8 mouse cellular contexts compared by ENCODE assay signal in genomic region chr17:23550856-23551255, GRCm38 (mm10). TPM values are rescaled to one million over a fixed set of nuclear protein-coding genes. Genes with fewer than 3 reads are reported as not detected.
DNase-seq lines count a peak whose midpoint lies in the region; ATAC-seq and TF ChIP-seq lines count a peak whose summit lies in the region.

No protein-coding gene starts in this region.

- ATAC-seq in heart, embryonic 13.5 days (ENCODE audit: extremely low read depth, insufficient number of reproducible peaks, low FRiP score, low TSS enrichment) = no peak
- ATAC-seq in hindbrain, embryonic 13.5 days (ENCODE audit: low FRiP score) = peak; percentile 27
- ATAC-seq in megakaryocyte progenitor cell, adult 5-6 weeks (replicated peaks; ENCODE audit: poor library complexity) = peak; percentile 12

- no peaks in the 10 kb centered on the region for H3K27me3 ChIP-seq in heart, embryonic 13.5 days (replicated peaks)
- H3K27me3 ChIP-seq in C2C12 (ENCODE audit: control insufficient read depth, insufficient read depth, insufficient read length) = no peaks in the 10 kb centered on the region
- H3K27me3 ChIP-seq in hindbrain, embryonic 13.5 days = no peaks in the 10 kb centered on the region

- TF ChIP-seq CTCF in C2C12 (IDR thresholded peaks at IDR 0.05; ENCODE audit: control insufficient read depth, insufficient read depth, insufficient read length) = no peak

- no peaks in the 10 kb centered on the region for H3K79me2 ChIP-seq in C2C12 (ENCODE audit: control insufficient read depth, insufficient read depth)

- H3K9ac ChIP-seq in heart, embryonic 13.5 days = peak overlapping the region; percentile 84
- H3K9ac ChIP-seq in hindbrain, embryonic 13.5 days = peak overlapping the region; percentile 74

- H3K4me2 ChIP-seq in heart, embryonic 13.5 days = peak overlapping the region; percentile 72
- peak overlapping the region; percentile 69 for H3K4me2 ChIP-seq in hindbrain, embryonic 13.5 days

- peak overlapping the region; percentile 59 for H3ac ChIP-seq in C2C12 (ENCODE audit: control insufficient read depth, insufficient read length, low read depth)

- H3K27ac ChIP-seq in heart, embryonic 13.5 days (replicated peaks) = peak overlapping the region; percentile 83
- H3K27ac ChIP-seq in hindbrain, embryonic 13.5 days = peak overlapping the region; percentile 52

- peaks cover 24% of the 10 kb centered on the region for H3K4me1 ChIP-seq in heart, embryonic 13.5 days
- H3K4me1 ChIP-seq in hindbrain, embryonic 13.5 days (replicated peaks) = peaks cover 21% of the 10 kb centered on the region

- DNase-seq in heart, adult 18-20 months = no peak
- DNase-seq in cerebellum, postnatal 14 days = peak; percentile 43 to 53
- no peak for DNase-seq in adrenal gland, postnatal 4 days (ENCODE audit: low spot score in 2 of 2)
- no peak for DNase-seq in adrenal gland, adult (ENCODE audit: inconsistent age in 2 of 2, low spot score in 1 of 2)

- under 1% methylated on average over 15 of the region's 15 CpGs for WGBS in heart, embryonic 13.5 days
- 0% methylated on average over 15 of the region's 15 CpGs for WGBS in hindbrain, embryonic 13.5 days

- H3K9me3 ChIP-seq in heart, embryonic 13.5 days = no peaks in the 10 kb centered on the region
- H3K9me3 ChIP-seq in hindbrain, embryonic 13.5 days = no peaks in the 10 kb centered on the region

- peak overlapping the region; percentile 73 for H3K4me3 ChIP-seq in heart, embryonic 13.5 days
- peak overlapping the region; percentile 39 for H3K4me3 ChIP-seq in C2C12 (ENCODE audit: insufficient read depth, poor library complexity, severe bottlenecking)
- peak overlapping the region; percentile 54 for H3K4me3 ChIP-seq in hindbrain, embryonic 13.5 days

- no peaks in the 10 kb centered on the region for H3K79me3 ChIP-seq in C2C12 (ENCODE audit: low read depth)

- peaks cover 13% of the 10 kb centered on the region for H3K36me3 ChIP-seq in heart, embryonic 13.5 days
- no peaks in the 10 kb centered on the region for H3K36me3 ChIP-seq in C2C12 (ENCODE audit: control insufficient read depth, insufficient read depth)
- peaks cover 13% of the 10 kb centered on the region for H3K36me3 ChIP-seq in hindbrain, embryonic 13.5 days

TF ChIP-seq in C2C12, 6 proteins besides CTCF, POLR2A, EP300 and RAD21:
- no peak for TF ChIP-seq USF1 (IDR thresholded peaks at IDR 0.05; ENCODE audit: low read depth)
- peak; percentile 36 for TF ChIP-seq MAX (IDR thresholded peaks at IDR 0.05)

RNA-seq across cellular contexts. Expression of gene Zfp213, which starts 13.2 kb away (rescaled TPM):
- polyA plus RNA-seq in heart, embryonic 13.5 days (2015; fragmentation: Nextera tagmentation; extraction: Ambion mirVana) = 12.7 and 13.3 TPM in 2 replicates
- 1 to 10 TPM; 6.2 to 7.3 TPM for total RNA-seq in heart, adult 18-20 months (2021)
- 13.0 TPM for polyA plus RNA-seq in C2C12 (2012; fragmentation: generic; extraction: Trizol)
- polyA plus RNA-seq in hindbrain, embryonic 13.5 days (2015; fragmentation: Nextera tagmentation; extraction: Ambion mirVana) = 17.7 and 18.2 TPM in 2 replicates
- 3.6 and 5.3 TPM in 2 replicates for total RNA-seq in megakaryocyte progenitor cell, adult 5-6 weeks (2015)
- total RNA-seq in megakaryocyte progenitor cell, adult 5-6 weeks (2017) = 6.5 and 9.2 TPM in 2 replicates
- 10 to 100 TPM in 1 of 2 experiments, 1 to 10 TPM in 1; 8.5 to 11.5 TPM for total RNA-seq in adrenal gland, postnatal 4 days (2021)

RNA-seq across cellular contexts. Expression of gene Zfp13, which starts 48.4 kb away (rescaled TPM):
- 9.2 and 9.3 TPM in 2 replicates for polyA plus RNA-seq in heart, embryonic 13.5 days (2015; fragmentation: Nextera tagmentation; extraction: Ambion mirVana)
- 1 to 10 TPM; 2.2 to 3.1 TPM for total RNA-seq in heart, adult 18-20 months (2021)
- 5.2 TPM for polyA plus RNA-seq in C2C12 (2012; fragmentation: generic; extraction: Trizol)
- 28.2 and 28.3 TPM in 2 replicates for polyA plus RNA-seq in hindbrain, embryonic 13.5 days (2015; fragmentation: Nextera tagmentation; extraction: Ambion mirVana)
- 0.37 TPM in 1 of 2 replicates, not detected in the other for total RNA-seq in megakaryocyte progenitor cell, adult 5-6 weeks (2015)
- 0.92 and 1.3 TPM in 2 replicates for total RNA-seq in megakaryocyte progenitor cell, adult 5-6 weeks (2017)
- total RNA-seq in adrenal gland, postnatal 4 days (2021) = 10 to 100 TPM; 27.5 to 29.7 TPM

RNA-seq across cellular contexts. Expression of gene Zscan10, which starts 49.8 kb away (rescaled TPM):
- not detected in 2 replicates for polyA plus RNA-seq in heart, embryonic 13.5 days (2015; fragmentation: Nextera tagmentation; extraction: Ambion mirVana)
- total RNA-seq in heart, adult 18-20 months (2021) = not detected
- 0.09 TPM for polyA plus RNA-seq in C2C12 (2012; fragmentation: generic; extraction: Trizol)
- polyA plus RNA-seq in hindbrain, embryonic 13.5 days (2015; fragmentation: Nextera tagmentation; extraction: Ambion mirVana) = 0.13 and 0.22 TPM in 2 replicates
- total RNA-seq in megakaryocyte progenitor cell, adult 5-6 weeks (2015) = not detected in 2 replicates
- total RNA-seq in megakaryocyte progenitor cell, adult 5-6 weeks (2017) = not detected in 2 replicates
- not detected for total RNA-seq in adrenal gland, postnatal 4 days (2021)

Comparison
In these comparisons a context has a peak if more than half of its experiments do, and no peak if none do; other contexts are left out.
1. DNase-seq: peak in cerebellum, postnatal 14 days (2 of 2); none in heart, adult 18-20 months (0 of 2), adrenal gland, postnatal 4 days (0 of 2) and adrenal gland, adult (0 of 2).
2. RNA of gene Zfp13, which starts 48.4 kb away (total RNA-seq): 27.5 to 29.7 TPM in adrenal gland, postnatal 4 days; 2.2 to 3.1 TPM in heart, adult 18-20 months and 0.37 to 1.3 TPM in megakaryocyte progenitor cell, adult 5-6 weeks; every median in the first group is over 4 times any median in the second.
3. Peak in every context shown above with its lines, with median percentiles within 50 percentile points of each other: H3K4me3 ChIP-seq.